Mouse (Mus musculus) liver, embryonic 11.5 days (tissue): ENCODE data around the gene Ralgapb. TPM values are rescaled to one million over a fixed set of nuclear protein-coding genes. Genes with fewer than 3 reads are reported as not detected.

Experiments used
- ATAC-seq: fragments of 200-750 bp; cut with Nextera tagmentation; replicated peaks from 2 replicates; pipeline ENCODE4 v1.8.0; 2017; ENCODE audit warnings: moderate number of reproducible peaks, mild to moderate bottlenecking, moderate TSS enrichment, moderate library complexity; ENCODE audit not compliant: low FRiP score
- DNase-seq: peaks from one replicate; pipeline ENCODE4 v3.0.0-alpha.2; 2017; ENCODE audit warnings: low spot score
- H3K27ac ChIP-seq: fragments of 300-500 bp; sonication (generic); 2 replicates; pipeline ENCODE4 v1.5.1; 2014; ENCODE audit warnings: mild to moderate bottlenecking, low read depth, low read length, control low read depth
- H3K27me3 ChIP-seq: fragments of 300-500 bp; sonication (generic); replicated peaks from 2 replicates; pipeline ENCODE4 v1.6.1; 2014; ENCODE audit warnings: low read length, mixed read lengths; ENCODE audit not compliant: control insufficient read depth, insufficient read depth
- H3K36me3 ChIP-seq: fragments of 300-500 bp; sonication (generic); 2 replicates; pipeline ENCODE4 v1.6.1; 2014; ENCODE audit warnings: mild to moderate bottlenecking, low read length, moderate library complexity, mixed read lengths; ENCODE audit not compliant: control insufficient read depth, insufficient read depth
- H3K4me1 ChIP-seq: fragments of 300-500 bp; sonication (generic); replicated peaks from 2 replicates; pipeline ENCODE4 v1.6.1; 2014; ENCODE audit warnings: low read length, mixed read lengths; ENCODE audit not compliant: control insufficient read depth, insufficient read depth
- H3K4me2 ChIP-seq: fragments of 300-500 bp; sonication (generic); 2 replicates; pipeline ENCODE4 v1.6.1; 2014; ENCODE audit warnings: mild to moderate bottlenecking, control low read depth, moderate library complexity
- H3K4me3 ChIP-seq: fragments of 300-500 bp; sonication (generic); 2 replicates; pipeline ENCODE4 v1.5.1; 2014; ENCODE audit warnings: low read depth, low read length, control low read depth
- H3K9ac ChIP-seq: fragments of 300-500 bp; sonication (generic); 2 replicates; pipeline ENCODE4 v1.6.1; 2014; ENCODE audit warnings: low read depth, low read length, control low read depth
- H3K9me3 ChIP-seq: fragments of 300-500 bp; sonication (generic); 2 replicates; pipeline ENCODE4 v1.6.1; 2016; ENCODE audit warnings: low read length, inconsistent platforms, mixed read lengths; ENCODE audit not compliant: control insufficient read depth
- WGBS: fragments of 180-500 bp; shearing (Covaris S2); extraction: QIAGEN DNeasy Blood & Tissue Kit; methylation state at CpG from one replicate; pipeline ENCODE4 v1.1.7; 2014; 5-methylcytosine and 5-hydroxymethylcytosine counted together
- polyA plus RNA-seq: library from polyadenylated mRNA; unstranded; fragments of >200 nt; fragmentation: Nextera tagmentation; extraction: Ambion mirVana; gene quantifications from 2 replicates; pipeline ENCODE4 v1.2.1, GENCODE M21; 2014

Gene Ralgapb
- polyA plus RNA-seq, result 11.6 and 14.3 TPM in 2 replicates

DNA sequence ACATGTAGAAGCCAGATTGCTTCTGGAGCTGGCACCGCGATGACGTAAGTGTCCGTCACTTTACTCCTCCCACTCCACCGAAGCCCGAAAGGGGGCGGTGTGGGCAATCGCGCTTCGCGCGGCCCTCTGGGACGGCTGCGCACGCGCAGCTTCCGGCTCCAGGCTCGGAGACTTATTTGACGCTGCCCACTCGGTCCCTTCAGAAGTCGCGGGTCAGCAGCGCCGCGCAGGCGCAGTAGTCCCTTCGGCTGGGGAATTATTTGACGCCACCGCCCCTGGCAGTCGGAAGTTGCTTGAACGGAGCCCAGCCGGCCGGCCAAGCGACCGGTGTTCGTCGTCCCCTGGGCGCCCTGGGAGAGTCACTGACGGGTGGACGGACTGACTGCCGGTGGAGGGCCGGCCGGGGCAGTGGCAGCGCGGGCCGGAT lies at the start of gene Ralgapb:
Gene Ralgapb (plus strand): TSS at position 254 of the 427 bp plus-strand sequence.
- H3K9me3 ChIP-seq, result no peaks in the 10 kb centered on the region
- ATAC-seq (peak; percentile 85), DNase-seq (peak; percentile 98)
- peak within 1 kb of the TSS; percentile 66 for H3K9ac ChIP-seq
- H3K4me1 ChIP-seq, result peaks cover 30% of the 10 kb centered on the region
- H3K27ac ChIP-seq, result peak within 1 kb of the TSS; percentile 41
- under 1% methylated on average over 38 of the region's 46 CpGs for WGBS
- H3K27me3 ChIP-seq, result 0 out of 2 replicates have a peak, but pooled peaks cover 2% of the 10 kb centered on the region
- H3K4me3 ChIP-seq, result peak within 1 kb of the TSS; percentile 88
- no peaks in the 10 kb centered on the region for H3K36me3 ChIP-seq
- peak within 1 kb of the TSS; percentile 84 for H3K4me2 ChIP-seq

DNA sequence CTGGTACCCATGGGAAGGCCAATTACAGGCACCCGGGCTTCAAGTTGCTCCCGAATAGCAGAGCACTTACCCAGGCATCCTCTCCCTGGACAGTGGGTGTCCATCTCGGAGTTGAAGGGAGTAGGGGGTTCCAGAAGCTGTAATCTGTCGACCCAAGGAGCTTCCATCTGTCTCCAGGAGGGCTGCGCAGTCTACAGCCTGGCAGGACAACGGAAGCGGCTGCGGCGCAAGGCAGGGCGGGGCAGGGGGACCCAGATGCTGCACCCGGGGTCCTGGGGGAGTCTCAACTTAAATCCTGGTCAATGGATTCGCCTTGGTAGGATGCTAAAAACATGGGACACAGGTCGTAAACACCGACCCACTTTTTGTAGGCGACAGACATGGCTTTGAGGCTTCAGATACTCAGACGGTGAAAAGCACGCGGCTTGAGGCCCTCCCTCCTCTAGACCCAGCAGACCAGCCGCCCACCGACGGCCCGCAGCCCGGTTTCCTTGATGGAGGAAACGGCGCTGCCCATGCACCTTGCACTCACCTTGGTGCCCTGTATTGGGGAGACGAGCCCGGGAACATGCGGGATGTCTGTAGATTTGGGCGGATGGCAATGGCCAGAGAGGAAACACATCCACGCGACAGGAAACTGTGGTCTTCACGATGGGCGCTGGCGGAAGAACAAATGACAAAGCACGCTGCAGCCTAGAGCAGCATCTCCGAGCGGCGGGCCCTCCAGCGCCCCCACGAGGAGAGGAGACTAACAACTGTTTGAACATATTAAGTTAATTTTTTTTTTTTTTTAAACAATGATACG lies 48.6 kb upstream of the Ralgapb start:
- ATAC-seq (peak; percentile 87), DNase-seq (peak; percentile 89)
- Histone ChIP-seq H3K9ac (peak overlapping the region; percentile 99), H3K27me3 (no peaks in the 10 kb centered on the region), H3K36me3 (peaks cover 42% of the 10 kb centered on the region), H3K4me1 (peaks cover 21% of the 10 kb centered on the region), H3K9me3 (no peaks in the 10 kb centered on the region), H3K27ac (peak overlapping the region; percentile 80), H3K4me3 (peak overlapping the region; percentile 96), H3K4me2 (peak overlapping the region; percentile 96)
- under 1% methylated on average over 41 of the region's 41 CpGs for WGBS

DNA sequence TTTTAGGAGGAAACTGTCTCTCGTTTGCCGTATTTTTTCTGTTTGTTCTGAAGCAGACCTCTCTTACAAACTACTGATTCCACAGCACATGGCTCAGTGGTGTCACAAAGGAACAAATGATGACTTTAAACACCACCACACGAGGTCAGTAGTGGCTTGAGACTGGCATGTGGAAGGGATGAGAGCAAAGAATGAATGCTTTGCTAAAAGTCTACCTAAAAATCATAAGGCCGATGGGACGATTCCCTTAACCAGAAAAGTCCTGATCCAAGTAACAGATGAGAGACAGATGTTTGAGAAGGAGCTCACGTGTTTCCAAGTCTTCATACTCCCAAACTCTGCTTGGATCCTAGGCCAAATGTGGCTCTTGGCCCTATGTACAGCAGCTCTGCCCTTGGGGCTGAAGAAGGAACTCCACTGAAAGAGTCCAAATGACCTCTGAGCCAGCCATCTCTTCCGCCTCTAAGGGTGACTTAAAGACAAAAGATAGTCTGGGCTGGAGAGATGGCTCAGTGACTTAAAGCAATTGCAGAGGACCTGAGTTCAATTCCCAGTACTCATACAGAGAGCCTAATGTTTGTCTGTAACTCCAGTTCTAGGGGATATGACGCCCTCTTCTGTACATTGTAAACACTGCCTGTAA lies 47.8 kb upstream of the Ralgapb start:
- H3K4me1 ChIP-seq, result peaks cover 21% of the 10 kb centered on the region

DNA sequence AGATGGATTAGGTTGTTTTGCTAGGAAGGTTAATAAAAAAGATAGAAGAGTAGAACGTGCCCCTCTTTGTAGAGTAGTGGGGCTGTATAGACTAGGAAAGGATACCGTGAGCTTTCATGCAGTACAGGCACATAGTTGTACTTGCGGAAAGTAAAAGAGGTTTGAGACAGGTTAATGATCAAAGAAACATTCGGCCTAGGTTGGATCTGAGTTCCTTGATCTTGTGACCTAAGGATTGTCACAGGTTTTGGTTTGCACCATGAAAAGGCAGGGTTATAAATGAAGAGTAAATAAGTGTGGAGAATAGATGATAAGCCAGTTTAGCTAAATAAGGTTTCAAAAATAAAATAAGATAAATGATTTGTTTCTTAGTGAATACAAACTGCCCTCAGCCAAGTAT lies 45.5 kb upstream of the Ralgapb start:
- no peak for ATAC-seq

More for the DNA sequence above, 47.8 kb upstream of the Ralgapb start:
- no peaks in the 10 kb centered on the region for H3K9me3 ChIP-seq
- H3K4me3 ChIP-seq, result peak overlapping the region; percentile 96
- no peak for DNase-seq
- H3K9ac ChIP-seq, result no peak overlapping the region
- peak; percentile 63 for ATAC-seq
- no peak overlapping the region for H3K4me2 ChIP-seq
- no peaks in the 10 kb centered on the region for H3K27me3 ChIP-seq
- no peak overlapping the region for H3K27ac ChIP-seq
- peaks cover 35% of the 10 kb centered on the region for H3K36me3 ChIP-seq
- WGBS, result 40% methylated on average over 8 of the region's 8 CpGs

DNA sequence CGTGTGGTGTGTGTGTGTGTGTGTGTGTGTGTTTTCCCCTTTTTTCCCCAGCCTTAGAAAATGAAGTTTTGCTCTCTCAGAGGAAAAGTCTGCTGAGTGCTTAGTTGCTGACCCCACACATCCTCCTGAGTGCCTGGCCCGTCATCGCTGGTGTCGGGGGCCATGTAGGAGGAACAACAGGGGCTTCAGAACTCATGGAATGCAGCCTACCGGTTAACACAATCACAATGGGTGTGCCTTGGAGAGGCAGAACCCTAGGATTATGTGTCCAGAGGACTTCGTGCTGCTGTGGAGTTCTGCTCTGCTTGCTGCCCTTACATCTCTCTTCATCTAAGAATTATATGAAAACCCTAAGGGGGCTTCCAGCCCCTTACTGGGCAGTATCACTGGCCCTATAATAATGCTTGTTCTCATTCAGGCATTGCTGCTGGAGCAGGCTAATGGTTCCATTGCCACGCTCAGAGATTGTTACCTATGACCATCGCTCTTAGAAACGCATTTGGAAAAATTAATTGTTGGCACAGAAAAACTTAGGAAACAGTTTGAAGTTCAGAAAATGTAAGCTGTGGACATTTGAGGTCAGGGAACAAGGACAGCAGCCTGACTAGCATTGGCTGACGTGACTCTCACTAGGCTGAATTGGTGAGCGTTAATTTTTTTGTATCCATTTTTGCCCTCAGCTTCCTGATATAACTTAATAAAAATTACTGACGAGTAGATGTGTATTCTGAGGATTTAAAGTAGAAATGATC lies 44.4 kb upstream of the Ralgapb start:
- Histone ChIP-seq H3K4me2 (no peak overlapping the region), H3K9ac (no peak overlapping the region), H3K4me1 (no peaks in the 10 kb centered on the region; the same call in 1 of the 2 replicates), H3K27ac (no peak overlapping the region), H3K9me3 (no peaks in the 10 kb centered on the region), H3K27me3 (no peaks in the 10 kb centered on the region), H3K4me3 (no peak overlapping the region), H3K36me3 (peaks cover under 1% of the 10 kb centered on the region)
- DNase-seq, result peak; percentile 15
- 77% methylated on average over 12 of the region's 12 CpGs for WGBS
- no peak for ATAC-seq

More for the DNA sequence above, 45.5 kb upstream of the Ralgapb start:
- no peak overlapping the region for H3K4me2 ChIP-seq
- H3K9me3 ChIP-seq, result no peaks in the 10 kb centered on the region
- H3K9ac ChIP-seq, result no peak overlapping the region
- no peak overlapping the region for H3K27ac ChIP-seq
- no peak overlapping the region for H3K4me3 ChIP-seq
- H3K27me3 ChIP-seq, result no peaks in the 10 kb centered on the region
- DNase-seq, result no peak
- H3K36me3 ChIP-seq, result peaks cover 11% of the 10 kb centered on the region
- peaks cover 10% of the 10 kb centered on the region for H3K4me1 ChIP-seq
- WGBS, result 81% methylated on average over 4 of the region's 4 CpGs

DNA sequence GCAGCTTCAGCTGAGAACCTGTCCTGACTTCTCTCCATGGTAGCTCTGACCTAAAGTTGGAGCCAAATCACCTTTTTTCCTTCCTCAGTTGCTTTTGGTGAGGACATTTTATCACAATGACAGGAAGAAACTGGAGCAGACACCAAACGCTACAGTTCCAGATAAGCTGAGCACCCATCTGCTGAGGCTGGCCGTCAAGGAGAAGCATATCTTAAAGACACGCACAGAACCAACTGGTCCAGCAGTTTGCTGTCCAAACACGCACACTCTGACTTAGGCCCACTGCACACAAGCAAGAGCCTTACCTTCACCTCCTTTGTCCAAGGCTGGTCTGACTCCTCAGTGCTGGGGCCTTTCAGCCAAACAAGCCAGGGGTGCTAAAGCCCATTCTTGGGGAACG lies 42.0 kb upstream of the Ralgapb start:
- H3K27me3 ChIP-seq, result no peaks in the 10 kb centered on the region
- no peaks in the 10 kb centered on the region for H3K9me3 ChIP-seq
- H3K27ac ChIP-seq, result no peak overlapping the region
- H3K4me3 ChIP-seq, result no peak overlapping the region
- ATAC-seq (no peak), DNase-seq (no peak)
- H3K4me2 ChIP-seq, result no peak overlapping the region
- H3K4me1 ChIP-seq, result no peaks in the 10 kb centered on the region
- no peaks in the 10 kb centered on the region for H3K36me3 ChIP-seq
- WGBS, result 47% methylated on average over 5 of the region's 5 CpGs
- no peak overlapping the region for H3K9ac ChIP-seq

DNA sequence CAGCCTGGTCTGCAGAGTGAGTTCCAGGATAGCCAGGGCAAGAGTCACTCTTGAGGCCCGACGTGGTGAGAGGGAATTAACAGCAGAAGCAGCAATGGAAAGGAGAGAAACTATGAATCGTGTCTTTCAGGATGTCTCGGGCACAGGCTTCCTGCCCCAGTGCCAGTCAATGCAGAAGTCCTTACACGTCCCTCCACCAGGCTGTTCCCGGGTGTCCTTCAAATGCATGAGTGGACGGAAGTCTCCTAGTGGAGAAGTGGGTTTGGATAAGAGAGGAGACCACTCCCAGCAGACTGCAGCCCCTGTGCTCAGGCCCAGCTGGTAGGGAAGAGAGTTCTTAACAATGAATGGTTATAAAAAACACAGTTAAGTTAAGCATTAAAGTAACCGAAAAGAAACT lies 41.3 kb upstream of the Ralgapb start:
- no peaks in the 10 kb centered on the region; the same call in 1 of the 2 replicates for H3K27me3 ChIP-seq
- no peaks in the 10 kb centered on the region for H3K36me3 ChIP-seq
- H3K4me1 ChIP-seq, result no peaks in the 10 kb centered on the region
- peak; percentile 15 for DNase-seq
- WGBS, result 87% methylated on average over 8 of the region's 8 CpGs
- H3K4me2 ChIP-seq, result no peak overlapping the region
- ATAC-seq, result no peak
- no peak overlapping the region for H3K9ac ChIP-seq
- H3K27ac ChIP-seq, result no peak overlapping the region
- H3K4me3 ChIP-seq, result no peak overlapping the region
- no peaks in the 10 kb centered on the region for H3K9me3 ChIP-seq

DNA sequence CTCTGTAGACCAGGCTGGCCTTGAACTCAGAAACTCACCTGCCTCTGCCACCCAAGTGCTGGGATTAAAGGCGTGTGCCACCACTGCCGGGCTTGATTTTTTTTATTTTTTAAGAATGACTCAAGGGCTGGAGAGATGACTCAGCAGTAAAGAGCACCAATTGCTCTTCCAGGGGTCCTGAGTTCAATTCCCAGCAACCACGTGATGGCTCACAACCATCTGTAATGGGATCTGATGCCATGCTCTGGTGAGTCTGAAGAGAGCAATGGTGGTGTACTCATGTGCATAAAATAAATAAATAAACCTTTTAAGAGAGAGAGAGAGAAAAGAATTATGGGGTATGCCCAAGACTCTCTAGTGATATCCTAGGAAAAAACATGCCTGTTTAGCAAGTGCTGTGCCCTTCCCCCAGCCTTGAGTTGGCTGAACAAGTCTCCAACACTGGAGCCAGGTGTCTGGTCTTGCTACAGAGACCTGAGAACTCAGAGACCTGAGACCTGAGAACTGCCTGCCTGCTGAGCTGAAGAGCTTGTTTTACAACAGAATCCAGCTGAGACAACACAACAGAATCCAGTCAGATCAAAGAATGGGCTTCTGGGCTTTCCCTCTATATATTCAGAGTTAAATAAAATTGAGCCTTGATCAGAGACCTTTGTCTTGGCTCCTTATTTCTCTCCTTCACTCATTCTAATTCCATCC lies 40.0 kb upstream of the Ralgapb start:
- no peak overlapping the region for H3K9ac ChIP-seq
- ATAC-seq (no peak), DNase-seq (peak; percentile 27)
- H3K36me3 ChIP-seq, result no peaks in the 10 kb centered on the region
- H3K27ac ChIP-seq, result no peak overlapping the region
- whole genome bisulfite sequencing, result 75% methylated on average over 3 of the region's 3 CpGs
- H3K9me3 ChIP-seq, result no peaks in the 10 kb centered on the region
- H3K4me1 ChIP-seq, result no peaks in the 10 kb centered on the region
- peaks cover 7% of the 10 kb centered on the region for H3K27me3 ChIP-seq
- H3K4me3 ChIP-seq, result no peak overlapping the region
- H3K4me2 ChIP-seq, result no peak overlapping the region
